Mouse (Mus musculus) heart, embryonic 13.5 days (tissue): ENCODE measurements around the gene Asic1. TPM values are rescaled to one million over a fixed set of nuclear protein-coding genes. Genes with fewer than 3 reads are reported as not detected.
"Not testable (repeated sequence)": the region's sequence is repeated elsewhere in the genome, so short reads cannot be mapped to it uniquely, and the experiment has no call there.

Experiments used
- ATAC-seq: fragments of 200-750 bp; cut with Nextera tagmentation; 2 replicates; pipeline ENCODE4 v1.8.0; 2017; ENCODE audit warnings: moderate TSS enrichment; ENCODE audit not compliant: insufficient number of reproducible peaks, low FRiP score, low TSS enrichment; ENCODE audit errors: extremely low read depth
- H3K27ac ChIP-seq: fragments of 300-500 bp; sonication (generic); replicated peaks from 2 replicates; pipeline ENCODE4 v1.5.1; 2015; ENCODE audit warnings: moderate library complexity, mild to moderate bottlenecking, inconsistent platforms
- H3K27me3 ChIP-seq: fragments of 300-500 bp; sonication (generic); replicated peaks from 2 replicates; pipeline ENCODE4 v1.6.1; 2015; ENCODE audit warnings: mild to moderate bottlenecking, inconsistent platforms
- H3K36me3 ChIP-seq: fragments of 300-500 bp; sonication (generic); 2 replicates; pipeline ENCODE4 v1.6.1; 2015; ENCODE audit warnings: mild to moderate bottlenecking, inconsistent platforms
- H3K4me1 ChIP-seq: fragments of 300-500 bp; sonication (generic); 2 replicates; pipeline ENCODE4 v1.6.1; 2015; ENCODE audit warnings: inconsistent platforms
- H3K4me2 ChIP-seq: fragments of 300-500 bp; sonication (generic); 2 replicates; pipeline ENCODE4 v1.6.1; 2015; ENCODE audit warnings: inconsistent platforms, mild to moderate bottlenecking, moderate library complexity
- H3K4me3 ChIP-seq: fragments of 300-500 bp; sonication (generic); 2 replicates; pipeline ENCODE4 v1.5.1; 2015; ENCODE audit warnings: moderate library complexity, mild to moderate bottlenecking, inconsistent platforms
- H3K9ac ChIP-seq: fragments of 300-500 bp; sonication (generic); 2 replicates; pipeline ENCODE4 v1.6.1; 2015; ENCODE audit warnings: inconsistent platforms, mild to moderate bottlenecking, moderate library complexity
- H3K9me3 ChIP-seq: fragments of 300-500 bp; sonication (generic); 2 replicates; pipeline ENCODE4 v1.6.1; 2016; ENCODE audit warnings: inconsistent platforms
- WGBS: fragments of 180-500 bp; shearing (Covaris S2); methylation state at CpG from one replicate; pipeline ENCODE4 v1.1.7; 2015; ENCODE audit warnings: mixed read lengths; 5-methylcytosine and 5-hydroxymethylcytosine counted together
- polyA plus RNA-seq: library from polyadenylated mRNA; unstranded; fragments of >200 nt; fragmentation: Nextera tagmentation; extraction: Ambion mirVana; gene quantifications from 2 replicates; pipeline ENCODE4 v1.2.1, GENCODE M21; 2015

The Asic1 gene
- polyA plus RNA-seq, 1 experiment from 2014 or later: 1.8 TPM

GRCm38 (mm10) chr15:99684156-99684555, 14.0 kb downstream of the Asic1 start:
- no peak overlapping the region for H3K27ac ChIP-seq
- H3K4me3 ChIP-seq: no peak overlapping the region
- H3K4me1 ChIP-seq: no peaks in the 10 kb centered on the region
- no peak overlapping the region for H3K4me2 ChIP-seq
- ATAC-seq: no peak
- 89% methylated on average over 5 of the region's 5 CpGs for WGBS
- peaks cover 21% of the 10 kb centered on the region for H3K27me3 ChIP-seq
- no peaks in the 10 kb centered on the region for H3K9me3 ChIP-seq
- no peaks in the 10 kb centered on the region for H3K36me3 ChIP-seq
- no peak overlapping the region for H3K9ac ChIP-seq

- no peak overlapping the region for H3K9ac ChIP-seq
- no peak for ATAC-seq
- H3K9me3 ChIP-seq: no peaks in the 10 kb centered on the region
- no peak overlapping the region for H3K27ac ChIP-seq
- 2% methylated on average over 4 of the region's 4 CpGs for WGBS
- H3K4me2 ChIP-seq: no peak overlapping the region
- no peaks in the 10 kb centered on the region for H3K36me3 ChIP-seq
- no peak overlapping the region for H3K4me3 ChIP-seq
- H3K4me1 ChIP-seq: no peaks in the 10 kb centered on the region
- H3K27me3 ChIP-seq: peaks cover 47% of the 10 kb centered on the region
These were observed 18.5 kb downstream of the Asic1 start for GRCm38 (mm10) chr15:99688712-99689111.

GRCm38 (mm10) chr15:99690924-99691323, 20.8 kb downstream of the Asic1 start:
- H3K9ac ChIP-seq: no peak overlapping the region
- 20% methylated on average over 4 of the region's 4 CpGs for WGBS
- no peak overlapping the region for H3K4me3 ChIP-seq
- H3K27ac ChIP-seq: no peak overlapping the region
- H3K4me2 ChIP-seq: no peak overlapping the region
- H3K27me3 ChIP-seq: peaks cover 49% of the 10 kb centered on the region
- H3K36me3 ChIP-seq: no peaks in the 10 kb centered on the region
- no peak for ATAC-seq
- H3K9me3 ChIP-seq: no peaks in the 10 kb centered on the region
- H3K4me1 ChIP-seq: peaks cover 11% of the 10 kb centered on the region

- H3K4me1 ChIP-seq: peaks cover 11% of the 10 kb centered on the region
- H3K27ac ChIP-seq: no peak overlapping the region
- no peaks in the 10 kb centered on the region for H3K36me3 ChIP-seq
- H3K27me3 ChIP-seq: peaks cover 54% of the 10 kb centered on the region
- 52% methylated on average over 9 of the region's 9 CpGs for WGBS
- no peak overlapping the region for H3K9ac ChIP-seq
- ATAC-seq: no peak
- no peaks in the 10 kb centered on the region for H3K9me3 ChIP-seq
- no peak overlapping the region for H3K4me2 ChIP-seq
- H3K4me3 ChIP-seq: no peak overlapping the region
These were observed 21.8 kb downstream of the Asic1 start for GRCm38 (mm10) chr15:99691976-99692375.

- ATAC-seq: no peak
- 10% methylated on average over 2 of the region's 2 CpGs for WGBS
- no peak overlapping the region for H3K9ac ChIP-seq
These were observed 27.1 kb downstream of the Asic1 start for GRCm38 (mm10) chr15:99697309-99697708.

GRCm38 (mm10) chr15:99698533-99699085, 28.4 kb downstream of the Asic1 start:
- Histone ChIP-seq H3K36me3 (peaks cover 3% of the 10 kb centered on the region; the same call in 1 of the 2 replicates), H3K27me3 (peaks cover 32% of the 10 kb centered on the region), H3K4me2 (no peak overlapping the region; the same call in 1 of the 2 replicates), H3K4me1 (peaks cover 40% of the 10 kb centered on the region), H3K4me3 (no peak overlapping the region), H3K27ac (no peak overlapping the region), H3K9me3 (no peaks in the 10 kb centered on the region), H3K9ac (no peak overlapping the region; the same call in 1 of the 2 replicates)
- no peak for ATAC-seq
- whole genome bisulfite sequencing: 33% methylated on average over 20 of the region's 20 CpGs

More at GRCm38 (mm10) chr15:99697309-99697708, 27.1 kb downstream of the Asic1 start:
- no peak overlapping the region for H3K4me2 ChIP-seq
- H3K4me3 ChIP-seq: no peak overlapping the region
- no peaks in the 10 kb centered on the region for H3K9me3 ChIP-seq
- H3K27me3 ChIP-seq: peaks cover 41% of the 10 kb centered on the region
- no peaks in the 10 kb centered on the region for H3K36me3 ChIP-seq
- H3K27ac ChIP-seq: no peak overlapping the region
- peaks cover 29% of the 10 kb centered on the region for H3K4me1 ChIP-seq

GRCm38 (mm10) chr15:99699715-99700114, 29.5 kb downstream of the Asic1 start:
- Histone ChIP-seq H3K9ac (no peak overlapping the region), H3K9me3 (no peaks in the 10 kb centered on the region), H3K4me2 (no peak overlapping the region), H3K4me3 (no peak overlapping the region), H3K27ac (no peak overlapping the region), H3K27me3 (peaks cover 29% of the 10 kb centered on the region), H3K36me3 (peaks cover 13% of the 10 kb centered on the region), H3K4me1 (peaks cover 48% of the 10 kb centered on the region)
- ATAC-seq: no peak
- 80% methylated on average over 10 of the region's 10 CpGs for WGBS

GRCm38 (mm10) chr15:99700219-99701106, 30.3 kb downstream of the Asic1 start:
- peaks cover 29% of the 10 kb centered on the region for H3K27me3 ChIP-seq
- H3K36me3 ChIP-seq: peaks cover 14% of the 10 kb centered on the region
- peak overlapping the region; percentile 50; the same call in 1 of the 2 replicates for H3K9ac ChIP-seq
- no peak for ATAC-seq
- peaks cover 46% of the 10 kb centered on the region for H3K4me1 ChIP-seq
- H3K4me2 ChIP-seq: no peak overlapping the region
- no peaks in the 10 kb centered on the region for H3K9me3 ChIP-seq
- H3K27ac ChIP-seq: no peak overlapping the region
- WGBS: 80% methylated on average over 18 of the region's 18 CpGs
- no peak overlapping the region for H3K4me3 ChIP-seq

GRCm38 (mm10) chr15:99701640-99701998, 31.5 kb downstream of the Asic1 start:
- H3K9me3 ChIP-seq, ATAC-seq: not testable (repeated sequence)
- H3K4me2 ChIP-seq: peak overlapping the region; percentile 79
- WGBS: 39% methylated on average over 16 of the region's 16 CpGs
- peaks cover 53% of the 10 kb centered on the region for H3K4me1 ChIP-seq
- peak overlapping the region; percentile 90 for H3K9ac ChIP-seq
- peaks cover 24% of the 10 kb centered on the region for H3K36me3 ChIP-seq
- H3K4me3 ChIP-seq: peak overlapping the region; percentile 69
- H3K27ac ChIP-seq: peak overlapping the region; percentile 95
- H3K27me3 ChIP-seq: peaks cover 23% of the 10 kb centered on the region

- WGBS: under 1% methylated on average over 71 of the region's 71 CpGs
- peak within 1 kb of the TSS; percentile 69 for H3K4me3 ChIP-seq
These were observed 32.1 kb downstream of the Asic1 start, which contains the start of gene Smarcd1 for GRCm38 (mm10) chr15:99701999-99702900. Smarcd1 (plus strand) TSS chr15:99702129.

GRCm38 (mm10) chr15:99703104-99703503, 32.9 kb downstream of the Asic1 start:
- peak overlapping the region; percentile 90 for H3K9ac ChIP-seq
- H3K4me2 ChIP-seq: peak overlapping the region; percentile 79
- ATAC-seq: no peak
- WGBS: 68% methylated on average over 9 of the region's 9 CpGs
- peak overlapping the region; percentile 69 for H3K4me3 ChIP-seq
- H3K27ac ChIP-seq: peak overlapping the region; percentile 95
- H3K4me1 ChIP-seq: peaks cover 53% of the 10 kb centered on the region
- H3K27me3 ChIP-seq: peaks cover 8% of the 10 kb centered on the region
- peaks cover 39% of the 10 kb centered on the region for H3K36me3 ChIP-seq
- no peaks in the 10 kb centered on the region for H3K9me3 ChIP-seq

More at GRCm38 (mm10) chr15:99701999-99702900, 32.1 kb downstream of the Asic1 start, which contains the start of gene Smarcd1:
- ATAC-seq: peak; percentile 86
- Histone ChIP-seq H3K4me1 (peaks cover 53% of the 10 kb centered on the region), H3K9ac (peak within 1 kb of the TSS; percentile 90), H3K9me3 (no peaks in the 10 kb centered on the region), H3K4me2 (peak within 1 kb of the TSS; percentile 79), H3K36me3 (peaks cover 30% of the 10 kb centered on the region), H3K27me3 (peaks cover 17% of the 10 kb centered on the region), H3K27ac (peak within 1 kb of the TSS; percentile 95)
